Mouse (Mus musculus): Measurements from ENCODE around the gene Bfsp2.

Bfsp2 gene

GRCm38 (mm10) chr9:103383576-103383975 lies 96.6 kb downstream of the Bfsp2 start:
- DNase-seq (ENCODE audit: low spot score in 2 of 2): no peak

- no peak for DNase-seq (ENCODE audit: low spot score in 2 of 2)
Observed at GRCm38 (mm10) chr9:103382989-103383388, 97.2 kb downstream of the Bfsp2 start.

GRCm38 (mm10) chr9:103380566-103380965 lies 99.7 kb downstream of the Bfsp2 start:
- no peak for DNase-seq (ENCODE audit: low spot score in 2 of 2)

GRCm38 (mm10) chr9:103379199-103379598 lies 101.0 kb downstream of the Bfsp2 start:
- DNase-seq (ENCODE audit: low spot score in 2 of 2): no peak

- no peak for DNase-seq (ENCODE audit: low spot score in 2 of 2)
Observed at GRCm38 (mm10) chr9:103378686-103379085, 101.5 kb downstream of the Bfsp2 start.

GRCm38 (mm10) chr9:103376346-103377320 lies 103.6 kb downstream of the Bfsp2 start:
- DNase-seq (ENCODE audit: low spot score in 2 of 2): no peak

Measured in thymus, postnatal 10 days (tissue).